Comparison of ENCODE assay signal across 12 mouse cellular contexts in genomic region chr4:133480754-133481153, GRCm38 (mm10). TPM values are rescaled to one million over a fixed set of nuclear protein-coding genes. Genes with fewer than 3 reads are reported as not detected.
DNase-seq lines count a peak whose midpoint lies in the region; ATAC-seq and TF ChIP-seq lines count a peak whose summit lies in the region.
"Had no signal": no experiment of that assay in that cellular context is flagged by ENCODE, and none has a peak within 500 bp of the region (broad histone marks: within the 10 kb centered on the region; RNA-seq: fewer than 3 reads in every experiment).

No protein-coding gene starts in this region.

- H3ac ChIP-seq in myocyte (ENCODE audit: control insufficient read depth, insufficient read length) = no peak overlapping the region

- H3K27ac ChIP-seq in heart, embryonic 13.5 days (replicated peaks) = no peak overlapping the region
- H3K27ac ChIP-seq in heart, adult 2 months = no peak overlapping the region
- H3K27ac ChIP-seq in lung, postnatal 0 days (ENCODE audit: low read length) = peak overlapping the region; percentile 28; the same call in 1 of the 2 replicates
- H3K27ac ChIP-seq in embryonic facial prominence, embryonic 13.5 days = no peak overlapping the region

- intact Hi-C loops in heart, adult 2 months (cut with DNase I) = no loop called here

- H3K4me3 ChIP-seq in heart, embryonic 13.5 days = peak overlapping the region; percentile 59; the same call in 1 of the 2 replicates
- no peak overlapping the region for H3K4me3 ChIP-seq in heart, adult 2 months
- peak overlapping the region; percentile 52 for H3K4me3 ChIP-seq in lung, postnatal 0 days (ENCODE audit: low read depth, low read length)
- H3K4me3 ChIP-seq in embryonic facial prominence, embryonic 13.5 days = peak overlapping the region; percentile 50
- H3K4me3 ChIP-seq in myocyte = peak overlapping the region; percentile 22

- peaks cover 31% of the 10 kb centered on the region for H3K4me1 ChIP-seq in heart, embryonic 13.5 days
- H3K4me1 ChIP-seq in heart, adult 2 months (ENCODE audit: control insufficient read depth, insufficient read depth, low read length) = peaks cover 2% of the 10 kb centered on the region; the same call in 1 of the 2 replicates
- no peaks in the 10 kb centered on the region for H3K4me1 ChIP-seq in lung, postnatal 0 days (ENCODE audit: insufficient read depth, low read depth, low read length)
- peaks cover 27% of the 10 kb centered on the region for H3K4me1 ChIP-seq in embryonic facial prominence, embryonic 13.5 days

- H3K36me3 ChIP-seq in heart, embryonic 13.5 days = no peaks in the 10 kb centered on the region
- no peaks in the 10 kb centered on the region for H3K36me3 ChIP-seq in heart, adult 2 months (ENCODE audit: control insufficient read depth, insufficient read depth, low read length)
- H3K36me3 ChIP-seq in lung, postnatal 0 days (ENCODE audit: insufficient read depth, low read length) = no peaks in the 10 kb centered on the region
- H3K36me3 ChIP-seq in embryonic facial prominence, embryonic 13.5 days = no peaks in the 10 kb centered on the region
- H3K36me3 ChIP-seq in myocyte (ENCODE audit: control insufficient read depth, insufficient read depth) = no peaks in the 10 kb centered on the region

- H3K4me2 ChIP-seq in heart, embryonic 13.5 days = peak overlapping the region; percentile 79
- H3K4me2 ChIP-seq in lung, postnatal 0 days (replicated peaks; ENCODE audit: low read depth, low read length) = peak overlapping the region; percentile 63
- H3K4me2 ChIP-seq in embryonic facial prominence, embryonic 13.5 days = peak overlapping the region; percentile 70
- H3K4me2 ChIP-seq in myocyte (ENCODE audit: low read depth) = peak overlapping the region; percentile 68

- ATAC-seq in heart, embryonic 13.5 days (ENCODE audit: extremely low read depth, insufficient number of reproducible peaks, low FRiP score, low TSS enrichment) = no peak
- no peak for ATAC-seq in lung, postnatal 0 days
- no peak for ATAC-seq in embryonic facial prominence, embryonic 13.5 days (ENCODE audit: insufficient number of reproducible peaks, insufficient read depth, low FRiP score, low TSS enrichment, low read depth)
- no peak for ATAC-seq in monocyte, adult 5-6 weeks (replicated peaks; ENCODE audit: insufficient number of reproducible peaks, low FRiP score, low TSS enrichment, poor library complexity, severe bottlenecking)

- WGBS in heart, embryonic 13.5 days = 48% methylated on average over 6 of the region's 6 CpGs
- 51% methylated on average over 6 of the region's 6 CpGs for WGBS in heart, adult 2 months
- 34% methylated on average over 6 of the region's 6 CpGs for WGBS in lung, postnatal 0 days
- 28% methylated on average over 6 of the region's 6 CpGs for WGBS in embryonic facial prominence, embryonic 13.5 days

- peaks cover 71% of the 10 kb centered on the region for H3K27me3 ChIP-seq in heart, embryonic 13.5 days (replicated peaks)
- no peaks in the 10 kb centered on the region for H3K27me3 ChIP-seq in heart, adult 2 months (ENCODE audit: control insufficient read depth, insufficient read depth, low read length)
- no peaks in the 10 kb centered on the region for H3K27me3 ChIP-seq in lung, postnatal 0 days (replicated peaks; ENCODE audit: insufficient read depth, low read length)
- H3K27me3 ChIP-seq in embryonic facial prominence, embryonic 13.5 days = peaks cover 69% of the 10 kb centered on the region
- no peaks in the 10 kb centered on the region for H3K27me3 ChIP-seq in myocyte (ENCODE audit: control insufficient read depth, insufficient read depth, insufficient read length)

- no peak for DNase-seq in heart, adult 2 months
- DNase-seq in lung, postnatal 0 days (ENCODE audit: low spot score) = no peak
- no peak for DNase-seq in lung, postnatal 36 days
- no peak for DNase-seq in urinary bladder, postnatal 10 days (ENCODE audit: low spot score)
- DNase-seq: adrenal gland, postnatal 25 days; right cerebral cortex, postnatal 4 days had no signal

- peak overlapping the region; percentile 74; the same call in 1 of the 2 replicates for H3K9ac ChIP-seq in heart, embryonic 13.5 days
- no peak overlapping the region for H3K9ac ChIP-seq in heart, adult 2 months (ENCODE audit: low read depth, low read length)
- peak overlapping the region; percentile 48; the same call in 1 of the 2 replicates for H3K9ac ChIP-seq in lung, postnatal 0 days (replicated peaks; ENCODE audit: low read depth)
- 0 out of 2 replicates have a peak overlapping the region, but pooled peaks have one; percentile 57 for H3K9ac ChIP-seq in embryonic facial prominence, embryonic 13.5 days

- no peak for TF ChIP-seq CTCF in heart, adult 2 months (IDR thresholded peaks at IDR 0.05)
- no peak for TF ChIP-seq CTCF in lung, postnatal 0 days (IDR thresholded peaks at IDR 0.05)

- H3K79me2 ChIP-seq in heart, adult 2 months (replicated peaks; ENCODE audit: control insufficient read depth, insufficient read depth, low read length) = no peaks in the 10 kb centered on the region
- no peaks in the 10 kb centered on the region for H3K79me2 ChIP-seq in myocyte (ENCODE audit: control insufficient read depth, insufficient read depth)

- no peaks in the 10 kb centered on the region for H3K9me3 ChIP-seq in heart, embryonic 13.5 days
- no peaks in the 10 kb centered on the region for H3K9me3 ChIP-seq in lung, postnatal 0 days (ENCODE audit: low read length)
- no peaks in the 10 kb centered on the region for H3K9me3 ChIP-seq in embryonic facial prominence, embryonic 13.5 days

- no peak for TF ChIP-seq EP300 in heart, adult 2 months (IDR thresholded peaks at IDR 0.05; ENCODE audit: insufficient read depth, low read depth, low read length)
- TF ChIP-seq EP300 in lung, postnatal 0 days (IDR thresholded peaks at IDR 0.05) = no peak

- no peak for TF ChIP-seq POLR2A in heart, adult 2 months (IDR thresholded peaks at IDR 0.05; ENCODE audit: insufficient read depth, low read depth, low read length)
- no peak for TF ChIP-seq POLR2A in myocyte (IDR thresholded peaks at IDR 0.05; ENCODE audit: insufficient read length, low read depth)

TF ChIP-seq in myocyte, 11 proteins besides CTCF, POLR2A, EP300 and RAD21:
- no peak for TF ChIP-seq MYOD1 (IDR thresholded peaks at IDR 0.05; ENCODE audit: control insufficient read depth in 1 of 3, insufficient read length in 2 of 3, low read depth in 2 of 3)
- no peak for TF ChIP-seq MYOG (IDR thresholded peaks at IDR 0.05; ENCODE audit: control insufficient read depth in 1 of 3, insufficient read depth in 1 of 3, insufficient read length in 2 of 3, low read depth in 2 of 3)
- no peak for TF ChIP-seq E2F4 (IDR thresholded peaks at IDR 0.05; ENCODE audit: insufficient read depth)
- no peak for TF ChIP-seq MAX (IDR thresholded peaks at IDR 0.05; ENCODE audit: low read depth)
- no peak for TF ChIP-seq CEBPB (IDR thresholded peaks at IDR 0.05; ENCODE audit: insufficient read depth, poor library complexity, severe bottlenecking)
- TF ChIP-seq USF1 (IDR thresholded peaks at IDR 0.05; ENCODE audit: low read depth) = no peak
- no peak for TF ChIP-seq SRF (IDR thresholded peaks at IDR 0.05; ENCODE audit: control insufficient read depth, insufficient read length, low read depth)
- TF ChIP-seq POLR2AphosphoS2 (IDR thresholded peaks at IDR 0.05; ENCODE audit: insufficient read length, low read depth) = no peak
- TF ChIP-seq REST (IDR thresholded peaks at IDR 0.05; ENCODE audit: insufficient read depth, insufficient read length) = no peak
- no peak for TF ChIP-seq TCF12 (IDR thresholded peaks at IDR 0.05; ENCODE audit: insufficient read depth, poor library complexity, severe bottlenecking)
- no peak for TF ChIP-seq TCF3 (IDR thresholded peaks at IDR 0.05; ENCODE audit: insufficient read length, low read depth)

RNA-seq across cellular contexts. Expression of gene Tent5b, which starts 0.8 kb away (rescaled TPM):
- polyA plus RNA-seq in heart, embryonic 13.5 days (2015; fragmentation: Nextera tagmentation; extraction: Ambion mirVana) = 0.36 and 0.69 TPM in 2 replicates
- 1 to 10 TPM; 2.0 to 2.3 TPM for total RNA-seq in heart, adult 2 months (2021)
- polyA plus RNA-seq in heart, adult 2 months (2012; rRNA removed) = 1.4 and 1.9 TPM in 2 replicates
- polyA plus RNA-seq in lung, postnatal 0 days (2015; fragmentation: Nextera tagmentation; extraction: Ambion mirVana) = 11.0 and 19.1 TPM in 2 replicates
- 1.4 and 1.5 TPM in 2 replicates for polyA plus RNA-seq in embryonic facial prominence, embryonic 13.5 days (2015; fragmentation: Nextera tagmentation; extraction: Ambion mirVana)
- polyA plus RNA-seq in myocyte (2012; fragmentation: generic; extraction: Trizol) = 3.3 TPM
- not detected in 3 replicates for total RNA-seq in monocyte, adult 5-6 weeks (2017)
- total RNA-seq: common myeloid progenitor, adult 5-6 weeks; layer of hippocampus, postnatal 25 days had no signal

RNA-seq across cellular contexts. Expression of gene Trnp1, which starts 17.6 kb away (rescaled TPM):
- polyA plus RNA-seq in heart, embryonic 13.5 days (2015; fragmentation: Nextera tagmentation; extraction: Ambion mirVana) = 0.76 and 0.78 TPM in 2 replicates
- total RNA-seq in heart, adult 2 months (2021) = 1 to 10 TPM; 2.0 to 2.1 TPM
- 2.3 and 2.4 TPM in 2 replicates for polyA plus RNA-seq in heart, adult 2 months (2012; rRNA removed)
- polyA plus RNA-seq in lung, postnatal 0 days (2015; fragmentation: Nextera tagmentation; extraction: Ambion mirVana) = 1.1 and 1.4 TPM in 2 replicates
- polyA plus RNA-seq in embryonic facial prominence, embryonic 13.5 days (2015; fragmentation: Nextera tagmentation; extraction: Ambion mirVana) = 3.7 and 4.0 TPM in 2 replicates
- 0.37 TPM for polyA plus RNA-seq in myocyte (2012; fragmentation: generic; extraction: Trizol)
- not detected in 3 replicates for total RNA-seq in monocyte, adult 5-6 weeks (2017)
- total RNA-seq: common myeloid progenitor, adult 5-6 weeks had no signal

RNA-seq across cellular contexts. Expression of gene Kdf1, which starts 38.0 kb away (rescaled TPM):
- 0.92 and 2.1 TPM in 2 replicates for polyA plus RNA-seq in heart, embryonic 13.5 days (2015; fragmentation: Nextera tagmentation; extraction: Ambion mirVana)
- total RNA-seq in heart, adult 2 months (2021) = not detected
- 0.23 TPM in 1 of 2 replicates, not detected in the other for polyA plus RNA-seq in heart, adult 2 months (2012; rRNA removed)
- 24.8 TPM in 2 replicates for polyA plus RNA-seq in lung, postnatal 0 days (2015; fragmentation: Nextera tagmentation; extraction: Ambion mirVana)
- 19.9 TPM in 2 replicates for polyA plus RNA-seq in embryonic facial prominence, embryonic 13.5 days (2015; fragmentation: Nextera tagmentation; extraction: Ambion mirVana)
- 0.01 TPM for polyA plus RNA-seq in myocyte (2012; fragmentation: generic; extraction: Trizol)
- total RNA-seq in monocyte, adult 5-6 weeks (2017) = not detected in 3 replicates
- total RNA-seq: common myeloid progenitor, adult 5-6 weeks; layer of hippocampus, postnatal 25 days had no signal
